Mouse (Mus musculus) testis, postnatal 10 days (tissue): Measurements from ENCODE around the gene Gm4788.
"Not testable (repeated sequence)": the region's sequence is repeated elsewhere in the genome, so short reads cannot be mapped to it uniquely, and the experiment has no call there.

ENCODE experiments used
- DNase-seq: peaks from one replicate; pipeline ENCODE4 v3.0.0; 2021; ENCODE audit warnings: low spot score

Gm4788 gene

GRCm38 (mm10) chr1:139781143-139781542 is at the start of gene Gm4788:
Gm4788 (minus strand) TSS chr1:139781243.
- DNase-seq = no peak

GRCm38 (mm10) chr1:139808594-139808993 is 27.6 kb upstream of the Gm4788 start:
- no peak for DNase-seq

GRCm38 (mm10) chr1:139769913-139770312 is 11.1 kb downstream of the Gm4788 start:
- not testable (repeated sequence) for DNase-seq

GRCm38 (mm10) chr1:139716681-139717080 is 64.4 kb downstream of the Gm4788 start:
- DNase-seq = not testable (repeated sequence)

- DNase-seq = not testable (repeated sequence)
Measured at GRCm38 (mm10) chr1:139716249-139716648, 64.8 kb downstream of the Gm4788 start.

GRCm38 (mm10) chr1:139649921-139650320 is 131.1 kb downstream of the Gm4788 start:
- DNase-seq = not testable (repeated sequence)
